Mouse (Mus musculus) cerebellum, adult 9-10 months (tissue): ENCODE results near the gene Ipmk.

Experiments
- DNase-seq: peaks from one replicate; pipeline ENCODE4 v3.0.0; 2022

Ipmk gene

GRCm38 (mm10) chr10:71347509-71347949 is at the start of gene Ipmk:
Gene Ipmk (plus strand): TSS chr10:71347763.
- peak; percentile 100 for DNase-seq

- DNase-seq = peak; percentile 69
These were observed 47.4 kb upstream of the Ipmk start for GRCm38 (mm10) chr10:71300161-71300560.

- peak; percentile 37 for DNase-seq
These were observed 45.1 kb upstream of the Ipmk start for GRCm38 (mm10) chr10:71302490-71302889.

GRCm38 (mm10) chr10:71306190-71306589 is 41.4 kb upstream of the Ipmk start:
- DNase-seq = peak; percentile 36

GRCm38 (mm10) chr10:71306759-71307158 is 40.8 kb upstream of the Ipmk start:
- no peak for DNase-seq

GRCm38 (mm10) chr10:71308199-71308598 is 39.4 kb upstream of the Ipmk start:
- no peak for DNase-seq

GRCm38 (mm10) chr10:71310288-71310687 is 37.3 kb upstream of the Ipmk start:
- no peak for DNase-seq

GRCm38 (mm10) chr10:71314596-71314995 is 33.0 kb upstream of the Ipmk start:
- DNase-seq = no peak

GRCm38 (mm10) chr10:71316056-71316455 is 31.5 kb upstream of the Ipmk start:
- no peak for DNase-seq

- no peak for DNase-seq
These were observed 31.1 kb upstream of the Ipmk start for GRCm38 (mm10) chr10:71316497-71316896.

- DNase-seq = no peak
These were observed 23.9 kb upstream of the Ipmk start for GRCm38 (mm10) chr10:71323669-71324068.

GRCm38 (mm10) chr10:71326123-71326522 is 21.4 kb upstream of the Ipmk start:
- no peak for DNase-seq

- DNase-seq = peak; percentile 75
These were observed 20.8 kb upstream of the Ipmk start for GRCm38 (mm10) chr10:71326789-71327188.

GRCm38 (mm10) chr10:71327386-71327785 is 20.2 kb upstream of the Ipmk start:
- DNase-seq = no peak

GRCm38 (mm10) chr10:71328382-71328781 is 19.2 kb upstream of the Ipmk start:
- DNase-seq = no peak

GRCm38 (mm10) chr10:71328870-71329269 is 18.7 kb upstream of the Ipmk start:
- no peak for DNase-seq

GRCm38 (mm10) chr10:71329295-71329694 is 18.3 kb upstream of the Ipmk start:
- DNase-seq = no peak

- no peak for DNase-seq
These were observed 17.5 kb upstream of the Ipmk start for GRCm38 (mm10) chr10:71330070-71330469.

- no peak for DNase-seq
These were observed 15.7 kb upstream of the Ipmk start for GRCm38 (mm10) chr10:71331908-71332307.

- no peak for DNase-seq
These were observed 15.2 kb upstream of the Ipmk start for GRCm38 (mm10) chr10:71332376-71332775.

- no peak for DNase-seq
These were observed 14.7 kb upstream of the Ipmk start for GRCm38 (mm10) chr10:71332859-71333258.

GRCm38 (mm10) chr10:71337733-71338132 is 9.8 kb upstream of the Ipmk start:
- DNase-seq = no peak

GRCm38 (mm10) chr10:71338156-71338905 is 9.2 kb upstream of the Ipmk start:
- no peak for DNase-seq

- DNase-seq = no peak
These were observed 8.1 kb upstream of the Ipmk start for GRCm38 (mm10) chr10:71339463-71339862.

GRCm38 (mm10) chr10:71340195-71340594 is 7.4 kb upstream of the Ipmk start:
- DNase-seq = no peak
